Mouse (Mus musculus): ENCODE measurements at regions not wholly inside any gene's neighbourhood (a gene's known extent, or its start where the extent isn't known, plus 50 kb on each side); places are given as distances from the start of the nearest gene placed in this dataset.

DNA sequence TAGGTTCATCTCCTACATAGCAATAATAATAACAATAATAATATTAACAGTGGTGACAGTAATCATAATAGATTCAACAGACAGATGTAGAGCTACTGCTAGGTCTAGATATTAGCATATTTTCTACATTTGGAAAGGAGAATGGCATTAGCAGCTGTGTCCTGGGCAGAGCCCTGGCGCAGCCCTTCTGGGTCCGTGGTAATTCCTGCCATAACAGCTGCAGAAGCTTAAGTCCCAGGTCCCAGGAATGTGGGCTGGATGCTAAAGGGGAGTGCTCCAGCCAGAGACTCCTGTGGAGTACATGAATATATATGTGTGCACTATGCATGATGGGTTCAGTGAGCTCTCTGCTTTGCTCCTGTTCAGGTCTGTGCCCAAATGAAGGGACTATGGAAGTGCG is 262.7 kb upstream of the Hs6st1 start:
- H3K4me1 ChIP-seq (ENCODE audit: control insufficient read depth, insufficient read depth, insufficient read length, low read length): no peaks in the 10 kb centered on the region
- no peak overlapping the region for H3K27ac ChIP-seq (ENCODE audit: insufficient read depth, low read depth, low read length)
- no peaks in the 10 kb centered on the region for H3K27me3 ChIP-seq (ENCODE audit: control insufficient read depth, insufficient read depth, low read length)
- H3K36me3 ChIP-seq (ENCODE audit: control insufficient read depth, insufficient read depth, low read length): no peaks in the 10 kb centered on the region
- 86% methylated on average over 3 of the region's 3 CpGs for WGBS
- H3K4me3 ChIP-seq (ENCODE audit: low read depth, low read length): no peak overlapping the region
- TF ChIP-seq POLR2A (IDR thresholded peaks at IDR 0.05; ENCODE audit: low read depth, low read length) (no peak), CTCF (IDR thresholded peaks at IDR 0.05; ENCODE audit: extremely low read depth, insufficient read length, insufficient replicate concordance, low read depth, low read length) (no peak)

DNA sequence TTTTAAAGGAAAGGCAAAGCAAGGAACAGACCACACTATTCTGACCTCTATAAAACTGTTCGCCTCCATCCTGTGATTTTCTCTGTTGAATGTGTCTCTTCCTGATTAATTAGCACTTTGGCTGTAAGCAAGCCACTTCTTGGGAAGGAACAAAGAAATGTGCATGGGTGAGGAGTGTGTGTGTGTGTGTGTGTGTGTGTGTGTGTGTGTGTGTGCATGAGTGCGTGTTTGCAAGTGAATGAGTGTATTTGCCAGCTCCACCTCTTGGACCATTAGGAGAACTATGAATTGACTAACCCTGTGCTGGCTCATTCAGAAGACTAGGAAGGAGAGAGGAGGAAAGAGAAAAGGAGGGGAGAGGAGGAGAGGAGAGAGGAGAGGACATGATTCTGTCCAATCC is 261.9 kb upstream of the Hs6st1 start:
- Histone ChIP-seq H3K27me3 (ENCODE audit: control insufficient read depth, insufficient read depth, low read length) (no peaks in the 10 kb centered on the region), H3K27ac (ENCODE audit: insufficient read depth, low read depth, low read length) (no peak overlapping the region), H3K4me1 (ENCODE audit: control insufficient read depth, insufficient read depth, insufficient read length, low read length) (no peaks in the 10 kb centered on the region), H3K36me3 (ENCODE audit: control insufficient read depth, insufficient read depth, low read length) (no peaks in the 10 kb centered on the region), H3K4me3 (ENCODE audit: low read depth, low read length) (no peak overlapping the region)
- TF ChIP-seq CTCF (IDR thresholded peaks at IDR 0.05; ENCODE audit: extremely low read depth, insufficient read length, insufficient replicate concordance, low read depth, low read length) (no peak), POLR2A (IDR thresholded peaks at IDR 0.05; ENCODE audit: low read depth, low read length) (no peak)
- 52% methylated on average over 2 of the region's 2 CpGs for WGBS

DNA sequence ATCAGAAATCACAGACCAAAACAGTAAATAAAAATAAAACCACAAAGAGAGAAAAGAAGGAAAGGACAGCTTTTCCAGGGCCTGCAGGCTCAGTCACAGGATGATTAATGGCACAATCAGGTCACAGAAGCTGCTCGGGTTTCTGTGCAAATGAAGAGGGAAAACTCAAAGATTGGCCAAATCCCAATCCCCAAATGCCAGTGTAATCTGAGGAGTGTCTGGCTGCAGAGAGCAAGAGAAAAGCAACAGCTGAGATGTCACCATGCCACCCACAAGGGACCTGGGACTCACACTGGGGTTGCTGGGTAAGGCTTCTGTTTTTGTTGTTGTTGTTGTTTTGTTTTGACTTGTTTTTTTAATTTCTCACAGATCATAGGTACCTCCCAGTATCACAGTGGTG is 261.5 kb upstream of the Hs6st1 start:
- Histone ChIP-seq H3K36me3 (ENCODE audit: control insufficient read depth, insufficient read depth, low read length) (no peaks in the 10 kb centered on the region), H3K4me3 (ENCODE audit: low read depth, low read length) (no peak overlapping the region), H3K27ac (ENCODE audit: insufficient read depth, low read depth, low read length) (no peak overlapping the region), H3K4me1 (ENCODE audit: control insufficient read depth, insufficient read depth, insufficient read length, low read length) (no peaks in the 10 kb centered on the region), H3K27me3 (ENCODE audit: control insufficient read depth, insufficient read depth, low read length) (no peaks in the 10 kb centered on the region)
- TF ChIP-seq POLR2A (IDR thresholded peaks at IDR 0.05; ENCODE audit: low read depth, low read length) (no peak), CTCF (IDR thresholded peaks at IDR 0.05; ENCODE audit: extremely low read depth, insufficient read length, insufficient replicate concordance, low read depth, low read length) (no peak)
- 19% methylated on average over 1 of the region's 1 CpGs for WGBS

DNA sequence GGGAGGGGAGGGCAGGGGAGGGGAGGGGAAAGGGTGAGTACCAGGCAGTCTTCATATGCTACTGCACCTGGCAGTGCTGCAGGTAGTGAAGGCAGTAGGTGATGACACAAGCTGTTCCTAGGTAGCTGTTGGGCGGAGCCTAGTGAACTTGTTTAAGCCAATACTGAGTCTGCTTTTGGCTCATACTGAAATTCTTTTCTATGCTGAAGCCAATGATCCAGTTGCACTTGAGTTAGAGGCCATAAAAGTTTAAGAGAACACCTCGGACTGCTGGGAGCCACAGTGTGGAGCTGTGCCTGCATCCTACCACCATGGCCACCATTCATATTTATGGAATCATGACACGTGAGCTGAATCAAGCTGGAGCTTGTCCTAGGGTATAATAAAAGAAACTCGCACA is 259.3 kb upstream of the Hs6st1 start:
- no peak for TF ChIP-seq CTCF (IDR thresholded peaks at IDR 0.05; ENCODE audit: extremely low read depth, insufficient read length, insufficient replicate concordance, low read depth, low read length)
- TF ChIP-seq POLR2A (IDR thresholded peaks at IDR 0.05; ENCODE audit: low read depth, low read length): no peak
- WGBS: 67% methylated on average over 4 of the region's 4 CpGs
- Histone ChIP-seq H3K27ac (ENCODE audit: insufficient read depth, low read depth, low read length) (no peak overlapping the region), H3K36me3 (ENCODE audit: control insufficient read depth, insufficient read depth, low read length) (no peaks in the 10 kb centered on the region), H3K27me3 (ENCODE audit: control insufficient read depth, insufficient read depth, low read length) (no peaks in the 10 kb centered on the region), H3K4me1 (ENCODE audit: control insufficient read depth, insufficient read depth, insufficient read length, low read length) (no peaks in the 10 kb centered on the region), H3K4me3 (ENCODE audit: low read depth, low read length) (no peak overlapping the region)

DNA sequence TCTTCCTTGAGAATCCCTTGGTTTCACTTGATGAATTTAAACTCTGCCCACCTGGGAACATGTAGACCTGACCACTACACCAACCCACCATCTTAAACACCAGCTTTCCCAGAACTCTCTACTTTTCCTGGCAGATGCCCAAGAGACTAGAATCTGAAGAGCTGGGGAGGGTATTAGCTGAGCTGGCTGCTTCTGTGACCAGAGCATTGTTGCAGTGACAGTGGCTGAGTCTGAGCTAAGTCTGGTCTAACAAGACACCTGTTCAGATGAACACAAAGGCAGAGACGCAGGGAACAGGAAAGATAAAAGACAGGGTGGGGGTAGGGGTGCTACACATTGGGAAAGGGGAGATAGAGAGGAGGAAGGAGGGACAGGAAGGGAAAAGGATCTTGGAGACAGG is 258.9 kb upstream of the Hs6st1 start:
- Histone ChIP-seq H3K27ac (ENCODE audit: insufficient read depth, low read depth, low read length) (no peak overlapping the region), H3K36me3 (ENCODE audit: control insufficient read depth, insufficient read depth, low read length) (no peaks in the 10 kb centered on the region), H3K4me1 (ENCODE audit: control insufficient read depth, insufficient read depth, insufficient read length, low read length) (no peaks in the 10 kb centered on the region), H3K4me3 (ENCODE audit: low read depth, low read length) (no peak overlapping the region), H3K27me3 (ENCODE audit: control insufficient read depth, insufficient read depth, low read length) (no peaks in the 10 kb centered on the region)
- TF ChIP-seq CTCF (IDR thresholded peaks at IDR 0.05; ENCODE audit: extremely low read depth, insufficient read length, insufficient replicate concordance, low read depth, low read length) (no peak), POLR2A (IDR thresholded peaks at IDR 0.05; ENCODE audit: low read depth, low read length) (no peak)
- 49% methylated on average over 1 of the region's 1 CpGs for WGBS

DNA sequence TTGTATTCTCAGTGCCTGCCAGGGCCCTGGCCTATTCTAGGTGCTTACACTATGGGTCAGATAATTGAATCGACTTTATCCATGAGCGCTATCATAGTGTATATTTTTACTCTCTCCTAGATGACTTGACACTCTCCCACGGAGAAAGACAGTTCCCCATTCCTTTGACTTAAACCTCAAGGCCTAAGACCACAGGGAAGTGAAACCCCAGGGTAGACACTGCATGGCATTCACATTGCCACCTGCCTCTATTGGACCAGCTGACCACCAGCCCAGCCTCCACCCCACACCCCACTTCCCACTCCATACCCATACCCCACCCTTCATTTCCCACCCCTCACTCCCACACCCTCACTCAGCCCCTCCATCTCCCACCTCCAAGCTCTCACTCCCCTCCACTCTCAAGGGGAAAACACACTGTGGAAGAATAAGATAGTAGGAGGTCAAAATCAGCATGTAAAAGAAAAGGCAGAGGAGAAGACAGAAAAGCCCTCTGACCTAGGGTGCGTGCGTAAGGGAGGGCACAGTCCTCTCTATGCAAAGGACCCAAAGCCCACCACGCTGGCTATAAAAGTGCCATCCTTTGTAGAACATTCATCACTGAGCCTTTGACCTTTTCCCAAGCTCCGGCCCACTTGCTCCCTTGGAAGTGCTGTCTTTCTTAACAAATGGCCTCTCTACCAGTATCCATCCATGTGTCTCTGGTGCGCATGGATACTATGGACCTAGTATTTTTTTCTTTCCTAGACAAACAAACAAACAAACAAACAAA is 257.4 kb upstream of the Hs6st1 start:
- Histone ChIP-seq H3K36me3 (ENCODE audit: control insufficient read depth, insufficient read depth, low read length) (no peaks in the 10 kb centered on the region), H3K27ac (ENCODE audit: insufficient read depth, low read depth, low read length) (no peak overlapping the region), H3K4me3 (ENCODE audit: low read depth, low read length) (no peak overlapping the region), H3K4me1 (ENCODE audit: control insufficient read depth, insufficient read depth, insufficient read length, low read length) (peaks cover 2% of the 10 kb centered on the region; the same call in 1 of the 2 replicates), H3K27me3 (ENCODE audit: control insufficient read depth, insufficient read depth, low read length) (no peaks in the 10 kb centered on the region)
- WGBS: 82% methylated on average over 8 of the region's 8 CpGs
- no peak for TF ChIP-seq CTCF (IDR thresholded peaks at IDR 0.05; ENCODE audit: extremely low read depth, insufficient read length, insufficient replicate concordance, low read depth, low read length)
- no peak for TF ChIP-seq POLR2A (IDR thresholded peaks at IDR 0.05; ENCODE audit: low read depth, low read length)

DNA sequence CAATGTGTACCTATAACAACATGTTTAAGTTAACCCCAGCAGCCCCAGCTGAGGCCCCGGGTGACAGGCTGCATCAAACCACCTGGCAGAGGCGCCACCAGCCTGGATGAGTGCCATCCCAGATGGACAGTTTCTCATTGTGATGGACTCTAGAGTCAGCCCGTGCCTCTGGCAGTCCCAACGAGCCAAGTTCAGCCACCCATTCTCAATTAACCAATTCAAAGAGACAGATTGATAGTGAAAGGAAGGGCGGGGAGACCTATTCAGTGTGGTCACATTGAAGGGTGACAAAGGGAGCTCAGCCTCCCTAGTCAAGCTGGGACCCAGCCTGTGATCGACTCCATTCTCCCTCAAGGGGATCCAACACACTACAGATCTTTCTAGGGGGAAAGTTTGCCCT is 256.8 kb upstream of the Hs6st1 start:
- no peak for TF ChIP-seq POLR2A (IDR thresholded peaks at IDR 0.05; ENCODE audit: low read depth, low read length)
- H3K36me3 ChIP-seq (ENCODE audit: control insufficient read depth, insufficient read depth, low read length): no peaks in the 10 kb centered on the region
- peaks cover 2% of the 10 kb centered on the region; the same call in 1 of the 2 replicates for H3K4me1 ChIP-seq (ENCODE audit: control insufficient read depth, insufficient read depth, insufficient read length, low read length)
- no peaks in the 10 kb centered on the region for H3K27me3 ChIP-seq (ENCODE audit: control insufficient read depth, insufficient read depth, low read length)
- H3K4me3 ChIP-seq (ENCODE audit: low read depth, low read length): no peak overlapping the region
- H3K27ac ChIP-seq (ENCODE audit: insufficient read depth, low read depth, low read length): no peak overlapping the region
- 61% methylated on average over 6 of the region's 6 CpGs for WGBS
